Mouse (Mus musculus) thymus, adult 2 months (tissue): ENCODE results near the gene Wapl.

Source experiments
- CTCF ChIP-seq: fragments of 200-500 bp; IDR thresholded peaks from 2 replicates; pipeline ENCODE4 v1.5.1; 2012; ENCODE audit warnings: mild to moderate bottlenecking, control low read depth, low read length, moderate library complexity, borderline replicate concordance; ENCODE audit not compliant: control insufficient read depth, poor library complexity, insufficient read depth; ENCODE audit errors: extremely low read depth
- POLR2A ChIP-seq: fragments of 200-500 bp; IDR thresholded peaks from 2 replicates; pipeline ENCODE4 v1.6.1; 2012; ENCODE audit warnings: mild to moderate bottlenecking, low read length, control low read depth, moderate library complexity; ENCODE audit not compliant: control insufficient read depth, poor library complexity, insufficient read depth; ENCODE audit errors: extremely low read depth

- TF ChIP-seq POLR2A = no peak
- no peak for TF ChIP-seq CTCF
These were observed 1.2 kb downstream of the Wapl start for GRCm38 (mm10) chr14:34674932-34675331.
